Mouse (Mus musculus): ENCODE data around the gene Prkag2. TPM values are rescaled to one million over a fixed set of nuclear protein-coding genes. Genes with fewer than 3 reads are reported as not detected.
"Not testable (repeated sequence)": the region's sequence is repeated elsewhere in the genome, so short reads cannot be mapped to it uniquely, and the experiment has no call there.

Prkag2 gene
- polyA plus RNA-seq, 1 experiment, result 27.7 TPM

- TF ChIP-seq POLR2A (IDR thresholded peaks at IDR 0.05; ENCODE audit: borderline replicate concordance, low read depth, low read length) (no peak), CTCF (IDR thresholded peaks at IDR 0.05; ENCODE audit: low read depth, low read length) (no peak)
- peaks cover 58% of the 10 kb centered on the region for H3K4me1 ChIP-seq (ENCODE audit: control insufficient read depth, insufficient read depth, low read length)
- no peak overlapping the region for H3K4me3 ChIP-seq (ENCODE audit: insufficient read depth, low read length)
- peak overlapping the region; percentile 15 for H3K27ac ChIP-seq (ENCODE audit: insufficient read depth, low read depth, low read length)
These were observed 273.3 kb downstream of the Prkag2 start for GRCm38 (mm10) chr5:24827173-24827572.

- H3K27ac ChIP-seq (ENCODE audit: insufficient read depth, low read depth, low read length), result no peak overlapping the region
- peaks cover 66% of the 10 kb centered on the region for H3K4me1 ChIP-seq (ENCODE audit: control insufficient read depth, insufficient read depth, low read length)
- H3K4me3 ChIP-seq (ENCODE audit: insufficient read depth, low read length), result no peak overlapping the region
- TF ChIP-seq CTCF (IDR thresholded peaks at IDR 0.05; ENCODE audit: low read depth, low read length), result no peak
- no peak for TF ChIP-seq POLR2A (IDR thresholded peaks at IDR 0.05; ENCODE audit: borderline replicate concordance, low read depth, low read length)
These were observed 274.2 kb downstream of the Prkag2 start for GRCm38 (mm10) chr5:24826056-24826770.

DNA sequence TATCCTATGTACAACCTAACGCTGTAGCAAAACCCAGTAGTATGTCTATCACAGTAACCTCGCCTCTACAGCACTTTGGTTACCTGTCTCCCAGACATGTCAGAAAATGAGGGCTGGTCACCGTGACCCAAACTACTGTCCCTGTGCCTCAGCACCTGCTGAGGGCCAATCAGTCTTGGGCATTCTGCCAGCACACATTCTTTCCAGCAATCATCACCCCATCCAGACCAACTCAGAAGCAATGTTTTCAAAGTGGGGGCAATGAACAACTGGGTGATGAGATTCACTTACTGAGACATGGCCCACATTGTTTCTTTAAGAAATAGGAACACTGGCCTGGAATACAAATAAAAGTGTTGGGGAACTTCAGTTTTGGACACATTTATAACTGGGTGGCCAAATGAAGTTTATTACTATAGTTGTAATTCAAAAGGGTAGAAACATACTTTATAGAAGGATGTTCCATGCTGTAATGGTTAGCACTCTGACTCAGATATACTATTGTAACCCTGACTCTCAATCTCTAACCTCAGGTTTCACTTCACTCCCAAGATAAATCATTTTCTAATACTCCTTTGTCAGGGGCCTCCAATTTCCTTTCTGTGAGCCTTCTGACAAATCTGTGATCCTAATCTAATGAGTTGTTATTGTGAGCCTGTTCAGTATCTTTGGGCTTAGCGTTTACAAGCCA is 274.9 kb downstream of the Prkag2 start:
- Histone ChIP-seq H3K4me3 (ENCODE audit: insufficient read depth, low read length) (no peak overlapping the region), H3K27ac (ENCODE audit: insufficient read depth, low read depth, low read length) (no peak overlapping the region), H3K4me1 (ENCODE audit: control insufficient read depth, insufficient read depth, low read length) (peaks cover 70% of the 10 kb centered on the region)
- TF ChIP-seq CTCF (IDR thresholded peaks at IDR 0.05; ENCODE audit: low read depth, low read length), result no peak
- TF ChIP-seq POLR2A (IDR thresholded peaks at IDR 0.05; ENCODE audit: borderline replicate concordance, low read depth, low read length), result no peak

DNA sequence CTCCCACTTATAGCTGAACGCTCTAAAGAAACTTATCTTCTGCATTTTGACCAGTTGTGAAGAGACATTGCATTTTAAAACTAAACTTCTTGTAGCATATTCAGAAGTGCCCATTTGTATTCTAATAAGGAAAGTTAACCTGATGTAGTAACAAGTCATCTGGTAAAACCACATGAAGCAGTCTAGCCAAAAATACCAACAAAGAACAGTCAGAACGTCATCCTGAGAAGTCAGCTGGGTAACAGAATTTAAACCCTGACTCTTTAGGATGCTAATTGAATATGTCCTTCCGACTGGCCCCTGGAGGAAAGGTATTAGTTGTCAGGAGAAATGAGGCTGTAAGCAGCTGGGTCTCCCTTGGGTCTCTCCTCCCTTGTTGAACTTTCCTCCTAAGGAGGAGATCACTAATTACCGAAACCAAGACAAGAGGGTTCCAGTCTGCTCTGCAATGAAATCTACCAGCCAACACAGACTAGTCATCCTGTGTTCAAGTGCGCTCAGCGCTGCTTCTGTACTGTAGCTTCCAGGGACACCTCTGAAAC is 276.5 kb downstream of the Prkag2 start:
- H3K4me1 ChIP-seq (ENCODE audit: control insufficient read depth, insufficient read depth, low read length), result peaks cover 65% of the 10 kb centered on the region
- H3K4me3 ChIP-seq (ENCODE audit: insufficient read depth, low read length), result no peak overlapping the region
- no peak for TF ChIP-seq POLR2A (IDR thresholded peaks at IDR 0.05; ENCODE audit: borderline replicate concordance, low read depth, low read length)
- no peak for TF ChIP-seq CTCF (IDR thresholded peaks at IDR 0.05; ENCODE audit: low read depth, low read length)
- H3K27ac ChIP-seq (ENCODE audit: insufficient read depth, low read depth, low read length), result no peak overlapping the region

DNA sequence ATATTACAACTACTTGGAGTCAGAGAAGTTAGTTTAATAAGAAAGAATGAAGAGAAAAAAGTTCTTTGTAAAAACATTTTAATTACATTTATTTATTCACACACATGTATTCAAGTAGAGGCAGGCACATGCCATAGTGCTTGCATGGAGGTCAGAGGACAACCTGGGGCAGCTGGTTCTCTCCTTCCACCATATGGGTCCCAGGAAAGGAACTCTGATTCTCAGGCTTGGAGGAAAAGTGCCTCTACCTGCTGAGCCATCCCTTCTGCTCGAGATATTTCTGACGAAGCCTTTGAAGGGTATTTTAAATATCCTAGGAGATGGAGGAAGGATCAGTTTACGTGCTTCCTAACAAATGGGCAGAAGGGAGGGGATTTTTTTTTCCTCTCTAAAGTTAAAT is 277.7 kb downstream of the Prkag2 start:
- TF ChIP-seq POLR2A (IDR thresholded peaks at IDR 0.05; ENCODE audit: borderline replicate concordance, low read depth, low read length) (no peak), CTCF (IDR thresholded peaks at IDR 0.05; ENCODE audit: low read depth, low read length) (no peak)
- H3K27ac ChIP-seq (ENCODE audit: insufficient read depth, low read depth, low read length), result no peak overlapping the region
- no peak overlapping the region for H3K4me3 ChIP-seq (ENCODE audit: insufficient read depth, low read length)
- peaks cover 56% of the 10 kb centered on the region for H3K4me1 ChIP-seq (ENCODE audit: control insufficient read depth, insufficient read depth, low read length)

DNA sequence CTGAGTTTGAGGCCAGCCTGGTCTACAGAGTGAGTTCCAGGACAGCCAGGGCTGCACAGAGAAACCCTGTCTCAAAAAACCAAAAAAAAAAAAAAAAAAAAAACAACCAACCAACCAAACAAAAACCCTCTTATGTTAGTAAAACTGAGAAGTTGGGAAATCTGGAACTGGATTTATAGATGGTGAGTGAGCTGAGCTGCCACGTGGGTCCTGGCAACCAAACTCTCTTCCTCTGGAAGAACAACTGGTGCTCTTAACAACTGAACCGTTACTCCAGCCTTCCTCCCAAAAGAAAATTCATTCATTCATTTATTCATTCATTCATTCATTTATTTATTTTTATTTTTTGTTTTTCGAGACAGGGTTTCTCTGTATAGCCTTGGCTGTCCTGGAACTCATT is 278.2 kb downstream of the Prkag2 start:
- H3K4me3 ChIP-seq (ENCODE audit: insufficient read depth, low read length); H3K27ac ChIP-seq (ENCODE audit: insufficient read depth, low read depth, low read length): not testable (repeated sequence)
- H3K4me1 ChIP-seq (ENCODE audit: control insufficient read depth, insufficient read depth, low read length), result peaks cover 52% of the 10 kb centered on the region

GRCm38 (mm10) chr5:24821403-24821841 is 279.0 kb downstream of the Prkag2 start:
- Histone ChIP-seq H3K4me1 (ENCODE audit: control insufficient read depth, insufficient read depth, low read length) (peaks cover 45% of the 10 kb centered on the region), H3K4me3 (ENCODE audit: insufficient read depth, low read length) (no peak overlapping the region), H3K27ac (ENCODE audit: insufficient read depth, low read depth, low read length) (no peak overlapping the region)
- TF ChIP-seq CTCF (IDR thresholded peaks at IDR 0.05; ENCODE audit: low read depth, low read length) (no peak), POLR2A (IDR thresholded peaks at IDR 0.05; ENCODE audit: borderline replicate concordance, low read depth, low read length) (no peak)

DNA sequence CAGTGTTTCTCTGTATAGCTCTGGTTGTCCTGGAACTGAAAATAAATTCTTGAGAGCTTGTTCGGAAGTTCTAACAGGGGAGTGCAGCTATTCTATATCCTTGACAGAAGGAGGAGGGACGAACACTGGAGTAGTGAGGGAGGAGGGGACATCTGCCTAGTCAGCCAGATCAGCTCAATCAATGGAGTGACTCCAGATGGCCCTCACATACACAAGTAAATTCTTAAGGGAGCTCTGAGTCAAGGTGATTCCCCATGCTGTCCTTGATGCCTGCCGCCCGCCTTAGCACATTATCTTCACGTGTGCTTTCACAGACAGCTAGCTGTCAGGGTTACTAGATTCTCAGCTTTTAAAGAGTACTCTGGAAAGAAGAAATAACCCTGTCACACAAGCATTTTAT is 279.8 kb downstream of the Prkag2 start:
- H3K4me3 ChIP-seq (ENCODE audit: insufficient read depth, low read length), result no peak overlapping the region
- peaks cover 39% of the 10 kb centered on the region for H3K4me1 ChIP-seq (ENCODE audit: control insufficient read depth, insufficient read depth, low read length)
- no peak overlapping the region for H3K27ac ChIP-seq (ENCODE audit: insufficient read depth, low read depth, low read length)
- no peak for TF ChIP-seq POLR2A (IDR thresholded peaks at IDR 0.05; ENCODE audit: borderline replicate concordance, low read depth, low read length)

DNA sequence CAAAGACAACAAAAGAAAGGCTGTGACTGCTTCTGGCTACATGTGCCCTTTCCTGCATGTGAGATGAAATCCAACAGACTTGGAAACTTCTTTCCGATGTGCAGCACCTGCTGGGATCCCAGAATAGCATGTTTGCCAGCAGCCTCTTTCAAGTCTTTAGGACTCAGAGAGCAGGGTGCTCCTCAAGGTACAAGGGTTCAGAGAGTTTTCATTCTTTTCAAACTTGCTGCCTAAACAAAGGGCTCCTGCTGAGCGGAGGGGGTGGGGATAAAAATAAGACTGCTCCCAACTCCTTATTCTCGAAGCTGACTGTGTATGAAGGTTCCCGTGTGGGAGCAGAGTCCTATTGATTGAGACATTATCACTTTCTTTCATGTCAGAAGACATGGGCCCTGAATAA is 283.3 kb downstream of the Prkag2 start:
- Histone ChIP-seq H3K4me3 (ENCODE audit: insufficient read depth, low read length) (no peak overlapping the region), H3K27ac (ENCODE audit: insufficient read depth, low read depth, low read length) (no peak overlapping the region), H3K4me1 (ENCODE audit: control insufficient read depth, insufficient read depth, low read length) (peaks cover 39% of the 10 kb centered on the region)
- TF ChIP-seq POLR2A (IDR thresholded peaks at IDR 0.05; ENCODE audit: borderline replicate concordance, low read depth, low read length) (no peak), CTCF (IDR thresholded peaks at IDR 0.05; ENCODE audit: low read depth, low read length) (no peak)

GRCm38 (mm10) chr5:24813946-24814345 is 286.5 kb downstream of the Prkag2 start:
- Histone ChIP-seq H3K27ac (ENCODE audit: insufficient read depth, low read depth, low read length) (peak overlapping the region; percentile 85), H3K4me3 (ENCODE audit: insufficient read depth, low read length) (no peak overlapping the region), H3K4me1 (ENCODE audit: control insufficient read depth, insufficient read depth, low read length) (peaks cover 27% of the 10 kb centered on the region)
- TF ChIP-seq CTCF (IDR thresholded peaks at IDR 0.05; ENCODE audit: low read depth, low read length) (no peak), POLR2A (IDR thresholded peaks at IDR 0.05; ENCODE audit: borderline replicate concordance, low read depth, low read length) (no peak)
